24 mouse cellular contexts compared by ENCODE assay signal in the genomic region with DNA sequence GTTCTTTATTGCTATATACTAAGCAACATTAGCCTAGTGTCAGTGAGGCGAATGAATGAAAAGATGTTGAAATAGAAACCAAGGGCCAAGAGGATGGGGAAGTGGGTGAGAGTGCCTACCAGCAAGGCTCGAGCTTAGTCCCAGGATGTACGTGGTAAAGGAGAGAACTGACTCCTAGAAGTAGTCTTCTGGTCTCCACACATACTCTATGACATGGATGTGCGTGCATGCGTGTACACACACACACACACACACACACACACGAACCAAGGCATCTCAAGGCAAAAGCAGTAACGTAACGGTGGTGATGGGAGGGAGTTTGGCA. TPM values are rescaled to one million over a fixed set of nuclear protein-coding genes. Genes with fewer than 3 reads are reported as not detected.
A peak's percentile ranks its signal among the peaks of the same experiment; 100 is the strongest.
DNase-seq lines count a peak whose midpoint lies in the region; ATAC-seq lines count a peak whose summit lies in the region.
"Had no signal": no experiment of that assay in that cellular context is flagged by ENCODE, and none has a peak within 500 bp of the region (broad histone marks: within the 10 kb centered on the region; RNA-seq: fewer than 3 reads in every experiment).

No protein-coding gene starts in this region.

- no peaks in the 10 kb centered on the region for H3K9me3 ChIP-seq in forebrain, embryonic 11.5 days (ENCODE audit: control insufficient read depth, low read length)
- H3K9me3 ChIP-seq: embryonic facial prominence, embryonic 13.5 days; forebrain, embryonic 12.5 days; heart, embryonic 10.5 days; heart, embryonic 15.5 days; hindbrain, embryonic 13.5 days; kidney, embryonic 15.5 days; limb, embryonic 12.5 days; liver, embryonic 12.5 days; midbrain, embryonic 15.5 days had no signal

- H3K9ac ChIP-seq in forebrain, embryonic 11.5 days (ENCODE audit: low read length): no peak overlapping the region
- H3K9ac ChIP-seq: embryonic facial prominence, embryonic 13.5 days; forebrain, embryonic 12.5 days; heart, embryonic 15.5 days; hindbrain, embryonic 13.5 days; kidney, embryonic 15.5 days; limb, embryonic 12.5 days; lung, embryonic 14.5 days; midbrain, embryonic 15.5 days had no signal

- no peaks in the 10 kb centered on the region for H3K4me1 ChIP-seq in forebrain, embryonic 11.5 days (replicated peaks; ENCODE audit: control insufficient read depth, insufficient read depth, low read length)
- H3K4me1 ChIP-seq: heart, embryonic 15.5 days; hindbrain, embryonic 13.5 days; limb, embryonic 12.5 days; midbrain, embryonic 15.5 days had no signal

- peak; percentile 59 for DNase-seq in heart, adult 11 months
- DNase-seq in heart, postnatal 10 days: no peak
- peak; percentile 43 for DNase-seq in lung, postnatal 25 days (ENCODE audit: low spot score)
- DNase-seq in lung, postnatal 14 days: no peak
- DNase-seq in forebrain, embryonic 11.5 days (ENCODE audit: low spot score): no peak
- DNase-seq in urinary bladder, postnatal 4 days (ENCODE audit: low spot score in 2 of 2): no peak
- DNase-seq: cerebellum, adult 8-10 months; right cerebral cortex, postnatal 4 days; thymus, adult 18-20 months had no signal

- WGBS in forebrain, embryonic 11.5 days: 91% methylated on average over 8 of the region's 8 CpGs

- no peak overlapping the region for H3K4me2 ChIP-seq in forebrain, embryonic 11.5 days (ENCODE audit: low read depth, low read length, severe bottlenecking)
- H3K4me2 ChIP-seq: embryonic facial prominence, embryonic 13.5 days; forebrain, embryonic 12.5 days; heart, embryonic 15.5 days; hindbrain, embryonic 13.5 days; kidney, embryonic 15.5 days; limb, embryonic 12.5 days; lung, embryonic 14.5 days; midbrain, embryonic 15.5 days had no signal

- H3K36me3 ChIP-seq in forebrain, embryonic 11.5 days (ENCODE audit: control insufficient read depth, insufficient read depth, low read length): no peaks in the 10 kb centered on the region
- H3K36me3 ChIP-seq: embryonic facial prominence, embryonic 13.5 days; forebrain, embryonic 12.5 days; heart, embryonic 10.5 days; heart, embryonic 15.5 days; hindbrain, embryonic 13.5 days; kidney, embryonic 15.5 days; limb, embryonic 12.5 days; liver, embryonic 12.5 days; midbrain, embryonic 15.5 days had no signal

- ATAC-seq in granulocyte monocyte progenitor cell, adult 5-6 weeks (replicated peaks; ENCODE audit: poor library complexity, severe bottlenecking): peak; percentile 86
- peak; percentile 58; the same call in 1 of the 2 replicates for ATAC-seq in monocyte, adult 5-6 weeks (replicated peaks; ENCODE audit: insufficient number of reproducible peaks, low FRiP score, low TSS enrichment, poor library complexity, severe bottlenecking)
- no peak for ATAC-seq in forebrain, embryonic 11.5 days (replicated peaks; ENCODE audit: low FRiP score)
- ATAC-seq: CD4-positive, CD25-positive, alpha-beta regulatory T cell, adult 4 months had no signal

- H3K27me3 ChIP-seq in forebrain, embryonic 11.5 days (ENCODE audit: control insufficient read depth, insufficient read depth, low read length): no peaks in the 10 kb centered on the region
- H3K27me3 ChIP-seq: forebrain, embryonic 12.5 days; hindbrain, embryonic 13.5 days; kidney, embryonic 15.5 days; limb, embryonic 12.5 days; midbrain, embryonic 15.5 days had no signal

- intact Hi-C loops in heart, postnatal 10 days (cut with DNase I): loop anchor here (5.0 kb wide), 1 partner anchor 36 kb away; no protein-coding TSS in a partner anchor

- H3K4me3 ChIP-seq in forebrain, embryonic 11.5 days (ENCODE audit: low read depth, low read length): no peak overlapping the region
- H3K4me3 ChIP-seq: embryonic facial prominence, embryonic 13.5 days; forebrain, embryonic 12.5 days; heart, embryonic 10.5 days; heart, embryonic 15.5 days; hindbrain, embryonic 13.5 days; kidney, embryonic 15.5 days; left cerebral cortex, adult 2 months; limb, embryonic 12.5 days; liver, embryonic 12.5 days; midbrain, embryonic 15.5 days had no signal

- no peak overlapping the region for H3K27ac ChIP-seq in forebrain, embryonic 11.5 days (ENCODE audit: low read depth, low read length)
- H3K27ac ChIP-seq: embryonic facial prominence, embryonic 13.5 days; forebrain, embryonic 12.5 days; heart, embryonic 10.5 days; heart, embryonic 15.5 days; hindbrain, embryonic 13.5 days; kidney, embryonic 15.5 days; left cerebral cortex, adult 2 months; limb, embryonic 12.5 days; liver, embryonic 12.5 days; midbrain, embryonic 15.5 days; stomach, postnatal 0 days had no signal

RNA-seq across cellular contexts. Expression of a gene that starts 50.0 kb away (rescaled TPM):
- total RNA-seq in heart, postnatal 10 days (2021): 1 to 10 TPM; 9.1 to 9.9 TPM
- total RNA-seq in granulocyte monocyte progenitor cell, adult 5-6 weeks (2014; fragmentation: Nextera tagmentation): not detected in 2 replicates
- not detected in 2 replicates for total RNA-seq in granulocyte monocyte progenitor cell, adult 5-6 weeks (2017)
- 0.39 TPM in 1 of 3 replicates, not detected in the others for total RNA-seq in monocyte, adult 5-6 weeks (2017)
- polyA plus RNA-seq in forebrain, embryonic 11.5 days (2014; fragmentation: Nextera tagmentation; extraction: Ambion mirVana): 63.0 and 70.3 TPM in 2 replicates

Comparison
In these comparisons a context has a peak if more than half of its experiments do, and no peak if none do; other contexts are left out.
1. DNase-seq: peak in heart, adult 11 months (single experiment) and lung, postnatal 25 days (single experiment); none in heart, postnatal 10 days (0 of 2), lung, postnatal 14 days (single experiment), forebrain, embryonic 11.5 days (single experiment) and urinary bladder, postnatal 4 days (0 of 2).